Mouse (Mus musculus) spleen, adult 12 weeks (tissue): ENCODE results near the gene Sarnp.

Experiments used
- DNase-seq: peaks from one replicate; pipeline ENCODE4 v3.0.0; 2022; ENCODE audit warnings: low spot score

Gene Sarnp

DNA sequence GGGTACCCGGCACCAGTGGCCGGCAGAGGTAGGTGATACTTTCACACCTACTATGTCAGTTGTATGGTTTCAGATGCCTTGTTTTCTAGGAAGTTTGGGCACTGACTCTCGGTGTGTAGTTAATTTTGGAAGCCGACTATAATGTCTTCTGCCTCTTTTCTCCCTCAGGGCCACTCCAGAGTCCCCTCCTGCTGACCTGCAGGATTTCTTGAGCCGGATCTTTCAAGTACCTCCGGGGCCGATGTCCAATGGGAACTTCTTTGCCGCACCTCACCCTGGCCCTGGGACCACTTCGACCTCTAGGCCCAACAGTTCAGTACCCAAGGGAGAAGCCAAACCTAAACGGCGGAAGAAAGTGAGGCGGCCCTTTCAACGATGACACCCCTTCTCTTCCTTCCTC, at the start of gene Sarnp:
TSS of gene Sarnp (plus strand) at position 301 of the 400 bp plus-strand sequence.
- no peak for DNase-seq

DNA sequence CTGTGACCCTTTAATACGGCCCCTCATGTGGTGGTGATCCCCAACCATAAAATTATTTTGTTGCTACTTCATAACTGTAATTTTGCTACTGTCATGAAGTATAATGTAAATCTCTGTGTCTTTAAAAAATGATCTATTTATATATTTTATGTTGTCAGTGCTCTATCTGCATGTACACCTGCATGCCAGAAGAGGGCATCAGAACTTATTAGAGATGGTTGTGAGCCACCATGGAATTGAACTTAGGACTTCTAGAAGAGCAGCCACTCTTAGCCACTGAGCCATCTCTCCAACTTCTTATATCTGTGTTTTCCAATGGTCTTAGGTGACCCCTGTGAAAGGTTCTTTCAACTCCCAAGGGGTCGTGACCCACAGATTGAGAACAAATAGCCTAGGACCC, 44.2 kb upstream of the Sarnp start:
- DNase-seq: no peak

DNA sequence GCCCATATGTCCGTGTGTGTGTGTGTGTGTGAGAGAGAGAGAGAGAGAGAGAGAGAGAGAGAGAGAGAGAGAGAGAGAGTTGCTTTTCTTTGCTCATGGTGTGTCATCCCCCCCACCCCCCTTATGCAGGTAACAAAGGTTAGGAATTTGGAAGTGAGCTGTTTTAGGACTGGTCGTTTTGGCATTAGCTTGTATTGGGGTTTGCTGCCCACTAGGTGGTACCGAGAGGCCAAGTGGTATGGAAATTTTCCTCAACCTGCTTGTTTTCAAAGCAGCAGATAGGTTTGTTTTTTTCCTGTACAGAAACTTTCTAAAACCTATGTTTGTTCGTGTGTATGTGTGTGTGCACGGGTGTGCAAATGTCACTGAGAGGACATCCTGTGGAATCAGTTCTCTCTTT, 43.4 kb upstream of the Sarnp start:
- no peak for DNase-seq

- no peak for DNase-seq
These were observed 38.7 kb upstream of the Sarnp start for GRCm38 (mm10) chr10:128778441-128778840.

GRCm38 (mm10) chr10:128779011-128779795, 37.9 kb upstream of the Sarnp start:
- no peak for DNase-seq

DNA sequence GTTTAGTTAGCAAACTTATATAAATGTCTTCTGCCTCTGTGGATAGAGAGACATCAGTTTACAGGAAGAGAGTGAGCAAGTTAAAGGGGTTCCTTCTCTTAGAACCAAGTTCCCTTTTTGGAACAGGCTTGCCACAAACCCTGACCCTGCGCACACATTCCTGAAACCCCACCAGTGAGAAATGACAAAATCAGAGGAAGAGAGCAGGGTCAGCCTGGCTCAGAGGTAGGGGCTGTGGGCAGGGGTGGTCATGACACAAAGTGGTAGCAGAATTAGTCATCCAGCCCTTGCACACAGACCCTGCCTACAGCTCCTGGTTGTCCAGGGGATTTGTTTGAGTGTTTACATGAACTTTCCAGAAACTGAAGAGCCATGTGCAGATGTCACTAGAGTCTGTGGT, 36.9 kb upstream of the Sarnp start:
- DNase-seq: no peak

DNA sequence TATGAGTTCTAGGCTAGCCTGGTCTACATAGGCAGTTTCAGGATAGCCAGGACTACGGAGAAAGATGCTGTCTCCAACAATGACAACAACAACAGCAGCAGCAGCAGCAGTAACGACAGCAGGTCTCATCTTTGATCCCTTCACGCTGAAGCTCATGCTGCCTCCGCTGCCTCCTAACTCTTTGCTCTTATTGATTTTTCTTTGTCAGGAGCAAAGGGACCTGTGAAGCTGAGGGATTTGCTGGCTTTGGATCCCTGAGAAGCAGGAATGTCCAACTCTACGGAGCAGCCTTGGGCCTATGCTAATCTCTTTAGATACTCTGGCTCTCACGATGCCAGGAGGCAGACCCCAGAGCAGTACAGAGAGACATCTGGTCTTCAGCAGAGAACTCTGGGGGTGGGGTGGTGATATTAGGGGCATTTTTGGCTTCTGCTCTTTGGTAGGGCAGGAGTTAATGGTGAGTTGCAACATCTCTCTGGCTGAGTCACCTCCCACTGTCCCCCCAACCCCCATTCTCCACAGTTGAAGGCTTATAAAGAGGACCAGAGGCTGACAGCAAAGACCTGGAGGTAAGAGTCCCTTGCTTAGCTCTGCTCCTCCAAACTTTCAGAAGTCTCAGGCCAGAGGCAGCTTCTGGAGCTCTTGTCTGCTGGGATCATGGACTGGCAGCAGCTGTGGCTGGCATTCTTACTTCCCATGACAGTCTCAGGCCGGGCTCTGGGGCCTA, 26.6 kb upstream of the Sarnp start, which contains the start of gene Mmp19:
TSS of gene Mmp19 (plus strand) at position 513 of the 727 bp plus-strand sequence.
- no peak for DNase-seq

GRCm38 (mm10) chr10:128792041-128792440, 25.1 kb upstream of the Sarnp start:
- no peak for DNase-seq

- no peak for DNase-seq
These were observed 23.9 kb upstream of the Sarnp start for GRCm38 (mm10) chr10:128793258-128793657.

DNA sequence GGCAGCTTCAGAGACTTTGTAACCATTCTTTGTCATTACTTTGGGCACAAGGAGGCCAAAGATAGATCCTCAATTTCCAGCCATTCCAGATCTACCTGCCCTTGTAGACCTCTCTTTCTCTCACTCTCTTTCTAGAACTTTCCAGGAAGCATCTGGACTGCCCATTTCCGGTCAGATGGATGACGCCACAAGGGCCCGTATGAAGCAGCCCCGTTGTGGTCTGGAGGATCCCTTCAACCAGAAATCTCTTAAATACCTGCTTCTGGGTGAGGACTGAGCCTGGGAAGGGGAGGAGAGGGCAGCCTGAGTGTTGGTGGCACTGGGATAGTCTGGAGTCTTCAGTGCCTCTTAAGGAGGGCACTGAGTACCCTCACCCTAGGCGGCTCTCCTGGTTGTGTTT, 22.7 kb upstream of the Sarnp start:
- no peak for DNase-seq

GRCm38 (mm10) chr10:128795581-128795980, 21.6 kb upstream of the Sarnp start:
- no peak for DNase-seq

DNA sequence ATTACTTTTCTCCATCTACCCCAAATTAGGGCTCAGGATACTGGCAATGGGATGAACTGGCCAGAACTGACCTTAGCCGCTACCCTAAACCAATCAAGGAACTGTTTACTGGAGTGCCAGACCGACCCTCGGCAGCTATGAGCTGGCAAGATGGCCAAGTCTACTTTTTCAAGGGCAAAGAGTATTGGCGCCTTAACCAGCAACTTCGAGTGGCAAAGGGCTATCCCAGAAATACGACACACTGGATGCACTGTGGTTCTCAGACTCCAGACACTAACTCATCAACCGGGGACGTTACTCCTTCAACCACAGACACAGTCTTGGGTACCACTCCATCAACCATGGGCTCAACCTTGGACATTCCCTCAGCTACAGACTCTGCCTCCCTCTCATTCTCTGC, 18.5 kb upstream of the Sarnp start:
- DNase-seq: no peak

DNA sequence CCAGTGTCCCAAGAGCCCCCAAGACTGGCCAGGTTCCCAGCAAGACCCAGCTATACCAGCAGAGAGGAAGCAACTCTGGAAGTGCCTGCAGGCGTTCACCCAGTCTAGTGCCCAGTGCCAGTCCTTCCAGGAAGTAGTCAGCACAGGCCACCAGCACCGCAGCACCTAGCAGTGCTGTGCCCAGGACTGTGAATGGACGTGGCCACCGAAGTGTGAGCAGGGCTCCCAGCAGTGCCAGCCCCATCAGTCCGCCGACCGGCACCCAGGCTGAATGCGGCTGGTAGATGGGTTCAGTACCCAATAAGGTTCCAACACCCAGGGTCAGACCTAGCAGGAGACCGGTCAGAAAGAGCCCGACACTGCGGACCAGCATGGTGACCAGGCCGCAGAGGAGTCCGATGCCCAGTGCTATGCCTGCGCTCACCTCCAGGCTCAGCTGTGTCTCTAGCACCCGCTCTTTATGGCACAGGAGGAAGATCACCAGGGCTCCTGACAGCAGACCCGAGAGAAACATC, 15.1 kb upstream of the Sarnp start:
- DNase-seq: no peak

- DNase-seq: no peak
These were observed 14.2 kb upstream of the Sarnp start for GRCm38 (mm10) chr10:128802956-128803355.

DNA sequence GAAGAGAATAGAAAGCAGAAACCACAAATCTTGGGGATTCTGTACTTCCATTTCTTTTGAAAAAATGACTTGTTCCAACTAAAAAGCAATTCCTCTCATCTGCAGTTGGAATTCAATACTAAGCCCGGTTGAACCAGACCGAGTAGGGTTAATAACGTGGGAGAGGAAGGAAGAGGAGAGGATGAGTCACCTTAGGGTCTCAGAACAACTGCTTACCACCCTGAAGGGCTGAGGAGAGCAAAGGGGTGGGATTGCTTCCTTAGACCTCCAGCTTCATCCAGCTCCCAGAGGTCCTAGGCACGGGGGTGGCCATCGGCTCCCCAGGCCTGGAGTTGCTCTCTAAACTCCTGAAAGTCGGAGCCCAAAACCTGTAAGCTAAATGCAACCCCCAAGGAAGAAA, 13.8 kb upstream of the Sarnp start:
- DNase-seq: no peak

DNA sequence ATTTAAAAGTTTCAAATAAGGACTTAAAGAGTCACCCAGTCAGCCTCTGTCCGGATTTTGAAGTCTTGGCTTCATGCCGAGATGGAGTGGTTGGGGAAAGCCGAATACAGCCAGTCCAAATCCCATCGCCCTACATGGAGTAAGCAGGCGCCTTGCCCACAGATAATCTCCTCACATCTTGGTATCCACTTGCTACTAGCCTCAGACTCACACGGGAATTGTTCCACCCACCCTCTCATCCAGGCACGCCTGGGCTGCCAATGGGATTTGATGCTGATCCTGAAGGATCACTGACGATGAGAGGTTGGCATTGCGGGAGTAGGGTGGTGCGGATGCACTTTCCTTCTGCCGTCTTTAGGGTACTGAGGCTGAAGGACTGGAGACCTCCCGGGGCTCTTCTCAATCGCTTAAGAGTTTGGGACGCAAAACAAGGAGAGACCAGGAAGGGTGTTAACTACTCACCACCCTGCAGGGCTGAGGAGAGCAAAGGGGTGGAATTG, 13.3 kb upstream of the Sarnp start, which contains the start of gene Dnajc14:
TSS of gene Dnajc14 (plus strand) at position 292 of the 500 bp plus-strand sequence.
- no peak for DNase-seq

DNA sequence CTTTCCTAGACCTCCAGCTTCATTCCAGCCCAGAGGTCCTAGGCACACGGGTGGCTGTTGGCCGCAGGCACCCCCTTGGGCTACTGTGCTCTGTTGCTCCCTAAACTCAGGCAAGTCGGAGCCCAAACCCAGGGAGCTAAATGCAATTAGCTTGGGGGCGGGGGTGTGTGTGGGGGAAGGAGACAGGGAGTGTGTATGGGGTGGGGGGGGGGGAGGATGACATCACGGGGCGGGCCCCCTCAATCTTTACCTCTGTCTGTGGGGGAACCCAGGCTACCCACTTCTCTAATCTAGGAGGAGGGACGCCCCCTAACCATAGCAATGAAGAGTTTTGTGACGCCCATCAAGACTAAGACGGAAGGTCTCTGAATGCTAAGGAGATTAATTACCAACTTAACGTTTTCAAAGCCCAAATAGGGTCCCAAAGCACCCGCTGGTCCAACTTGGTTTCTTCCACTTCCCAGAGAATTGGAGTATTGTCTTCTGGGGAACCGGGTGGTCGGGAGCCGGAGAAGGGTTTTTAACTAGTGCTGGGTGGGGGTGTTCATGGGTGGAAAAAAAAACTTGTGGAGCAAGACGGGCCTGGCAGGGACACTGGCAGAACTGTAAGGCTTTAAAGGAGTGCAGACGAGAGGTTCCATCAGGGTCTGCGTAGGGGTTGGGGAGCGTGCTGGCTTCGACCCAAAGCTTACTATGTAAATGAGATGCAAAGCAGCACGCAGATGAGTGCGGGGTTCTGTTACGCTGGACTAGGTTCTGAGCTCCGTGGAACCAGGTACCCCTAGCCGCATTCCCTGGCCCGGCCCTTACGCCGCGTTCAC, 12.7 kb upstream of the Sarnp start, which contains the start of gene Tmem198b:
TSS of gene Tmem198b (minus strand) at position 100 of the 821 bp plus-strand sequence.
- DNase-seq: peak; percentile 28

GRCm38 (mm10) chr10:128805092-128806000, 11.8 kb upstream of the Sarnp start:
- DNase-seq: peak; percentile 90

GRCm38 (mm10) chr10:128806086-128806485, 11.0 kb upstream of the Sarnp start:
- no peak for DNase-seq

GRCm38 (mm10) chr10:128807018-128807417, 10.1 kb upstream of the Sarnp start:
- no peak for DNase-seq

DNA sequence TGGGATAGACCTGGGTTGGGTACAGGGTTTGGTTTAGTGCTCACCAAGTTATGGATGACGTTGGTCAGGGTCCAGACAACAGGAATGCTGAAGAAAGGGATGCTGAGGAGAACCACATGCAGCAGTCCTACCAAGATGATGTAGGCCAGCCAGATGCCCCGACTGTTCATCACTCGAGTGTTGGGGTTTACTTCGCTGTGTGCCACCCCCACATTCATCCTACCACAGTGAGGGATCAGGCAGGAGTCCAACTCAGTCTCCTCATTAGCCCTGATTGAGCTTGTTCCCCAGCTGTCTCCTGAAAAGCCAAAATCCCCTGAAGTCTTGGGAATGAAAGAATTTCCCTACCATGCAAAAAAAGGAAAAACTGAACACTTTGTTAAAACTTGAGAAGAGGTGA, 3.1 kb downstream of the Sarnp start:
- DNase-seq: no peak
